Mouse (Mus musculus): ENCODE measurements around the gene Stam2.

- no peak for TF ChIP-seq GATA1 (IDR thresholded peaks at IDR 0.05; ENCODE audit: low read length)
- TF ChIP-seq TAL1 (IDR thresholded peaks at IDR 0.05; ENCODE audit: low read length), result no peak
Measured at GRCm38 (mm10) chr2:52647255-52647998, 94.7 kb downstream of the Stam2 start.

Data from erythroblast, embryonic 14.5 days (primary cell).